ENCODE assay signal across 32 mouse cellular contexts in genomic region chr7:79856305-79856704, GRCm38 (mm10). TPM values are rescaled to one million over a fixed set of nuclear protein-coding genes. Genes with fewer than 3 reads are reported as not detected.
"Had no signal": no experiment of that assay in that cellular context is flagged by ENCODE, and none has a peak within 500 bp of the region (broad histone marks: within the 10 kb centered on the region; RNA-seq: fewer than 3 reads in every experiment).

No protein-coding gene starts in this region.

- H3K4me2 ChIP-seq: limb, embryonic 12.5 days; limb, embryonic 13.5 days; limb, embryonic 15.5 days; liver, embryonic 11.5 days; liver, embryonic 12.5 days; liver, embryonic 13.5 days; liver, embryonic 15.5 days; lung, embryonic 14.5 days; lung, embryonic 15.5 days; midbrain, embryonic 11.5 days; midbrain, embryonic 12.5 days; midbrain, embryonic 13.5 days; midbrain, embryonic 15.5 days; neural tube, embryonic 12.5 days had no signal

- H3K4me3 ChIP-seq: limb, embryonic 10.5 days; limb, embryonic 12.5 days; limb, embryonic 13.5 days; limb, embryonic 15.5 days; liver, embryonic 12.5 days; liver, embryonic 13.5 days; liver, embryonic 15.5 days; lung, embryonic 15.5 days; megakaryocyte, embryonic 14.5 days; midbrain, embryonic 10.5 days; midbrain, embryonic 12.5 days; midbrain, embryonic 13.5 days; midbrain, embryonic 15.5 days; myocyte; neural tube, embryonic 12.5 days had no signal

- H3K27ac ChIP-seq: limb, embryonic 10.5 days; limb, embryonic 13.5 days; limb, embryonic 15.5 days; liver, embryonic 12.5 days; liver, embryonic 13.5 days; liver, embryonic 14.5 days; liver, embryonic 15.5 days; lung, embryonic 15.5 days; midbrain, embryonic 10.5 days; midbrain, embryonic 12.5 days; midbrain, embryonic 13.5 days; midbrain, embryonic 15.5 days; neural tube, embryonic 12.5 days had no signal

- DNase-seq: left cerebral cortex, postnatal 4 days; liver; liver, embryonic 13.5 days; liver, postnatal 0 days; lung, adult 18-20 months; lung, adult 2 months; lung, embryonic 14.5 days; lung, postnatal 10 days; lung, postnatal 14 days; lung, postnatal 36 days; lung, postnatal 4 days; midbrain, embryonic 14.5 days had no signal

- H3K9ac ChIP-seq: limb, embryonic 12.5 days; limb, embryonic 13.5 days; limb, embryonic 15.5 days; liver, embryonic 12.5 days; liver, embryonic 13.5 days; liver, embryonic 14.5 days; liver, embryonic 15.5 days; liver, postnatal 0 days; lung, embryonic 14.5 days; lung, embryonic 15.5 days; midbrain, embryonic 12.5 days; midbrain, embryonic 13.5 days; midbrain, embryonic 15.5 days; neural tube, embryonic 12.5 days had no signal

- H3K9me3 ChIP-seq: limb, embryonic 10.5 days; limb, embryonic 12.5 days; limb, embryonic 13.5 days; limb, embryonic 15.5 days; liver, embryonic 12.5 days; liver, embryonic 13.5 days; liver, embryonic 15.5 days; lung, embryonic 15.5 days; megakaryocyte, embryonic 14.5 days; midbrain, embryonic 10.5 days; midbrain, embryonic 12.5 days; midbrain, embryonic 13.5 days; midbrain, embryonic 15.5 days; neural tube, embryonic 12.5 days had no signal

- H3K27me3 ChIP-seq: limb, embryonic 12.5 days; limb, embryonic 13.5 days; limb, embryonic 15.5 days; liver, embryonic 13.5 days; liver, embryonic 15.5 days; lung, embryonic 15.5 days; midbrain, embryonic 12.5 days; midbrain, embryonic 15.5 days; neural tube, embryonic 12.5 days had no signal

- H3K36me3 ChIP-seq: limb, embryonic 10.5 days; limb, embryonic 12.5 days; limb, embryonic 13.5 days; limb, embryonic 15.5 days; liver, embryonic 12.5 days; liver, embryonic 13.5 days; liver, embryonic 15.5 days; lung, embryonic 15.5 days; midbrain, embryonic 10.5 days; midbrain, embryonic 12.5 days; midbrain, embryonic 13.5 days; midbrain, embryonic 15.5 days; neural tube, embryonic 12.5 days had no signal

- H3K4me1 ChIP-seq: midbrain, embryonic 12.5 days; midbrain, embryonic 13.5 days; midbrain, embryonic 15.5 days; neural tube, embryonic 12.5 days had no signal

RNA-seq across cellular contexts. Expression of gene Anpep, which starts 4.6 kb away (rescaled TPM):
- total RNA-seq: megakaryocyte-erythroid progenitor cell, adult 5-6 weeks; monocyte, adult 5-6 weeks had no signal

RNA-seq across cellular contexts. Expression of gene Mesp2, which starts 45.8 kb away (rescaled TPM):
- total RNA-seq: monocyte, adult 5-6 weeks had no signal
- polyA plus RNA-seq: liver, embryonic 15.5 days; macrophage; myocyte had no signal
